Mouse (Mus musculus): ENCODE results near the gene Coro2b.

DNA sequence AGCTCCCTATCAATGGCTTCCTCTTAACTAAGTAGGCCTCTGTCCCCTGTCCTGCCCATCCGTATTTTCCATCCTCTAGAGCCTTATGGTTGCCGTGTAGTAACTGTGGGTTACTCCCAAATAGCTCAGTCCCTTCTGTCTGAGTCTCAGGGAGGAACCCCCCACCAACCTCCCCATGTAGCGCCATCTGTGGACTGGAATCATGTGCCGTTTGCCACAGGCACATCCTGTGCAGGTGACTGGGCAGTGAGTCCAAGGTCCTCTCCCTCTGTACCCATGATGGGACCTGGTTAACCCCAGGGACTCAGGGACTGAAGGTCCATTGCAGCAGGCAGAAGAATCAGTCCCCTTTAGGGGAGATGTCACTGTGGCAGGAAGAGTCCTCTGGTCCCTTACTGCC is 106.1 kb downstream of the Coro2b start:
- TF ChIP-seq CTCF (IDR thresholded peaks at IDR 0.05; ENCODE audit: insufficient read depth, low read depth, low read length), result no peak
- TF ChIP-seq POLR2A (IDR thresholded peaks at IDR 0.05; ENCODE audit: insufficient read depth, low read depth, low read length), result no peak

All from olfactory bulb, adult 2 months (tissue).